Mouse (Mus musculus) ES-Bruce4 (cell line): ENCODE data around the gene Kcnip2. TPM values are rescaled to one million over a fixed set of nuclear protein-coding genes. Genes with fewer than 3 reads are reported as not detected.

Source experiments
- H3K27ac ChIP-seq: 2 replicates; pipeline ENCODE4 v1.5.1; 2012; ENCODE audit warnings: low read length, inconsistent platforms; ENCODE audit not compliant: insufficient read depth
- H3K27me3 ChIP-seq: 2 replicates; pipeline ENCODE4 v1.6.1; 2012; ENCODE audit warnings: mild to moderate bottlenecking, low read length, inconsistent platforms; ENCODE audit not compliant: control insufficient read depth, poor library complexity, insufficient read depth, severe bottlenecking
- H3K36me3 ChIP-seq: 2 replicates; pipeline ENCODE4 v1.6.1; 2012; ENCODE audit warnings: inconsistent platforms, mild to moderate bottlenecking, low read length, moderate library complexity; ENCODE audit not compliant: control insufficient read depth, poor library complexity, insufficient read depth, severe bottlenecking
- H3K4me1 ChIP-seq: one replicate; pipeline ENCODE4 v1.8.1; 2011; ENCODE audit warnings: low read length; ENCODE audit not compliant: control insufficient read depth, insufficient read depth
- H3K4me3 ChIP-seq: 2 replicates; pipeline ENCODE4 v1.5.1; 2011; ENCODE audit warnings: low read depth, mild to moderate bottlenecking, low read length
- H3K9ac ChIP-seq: 2 replicates; pipeline ENCODE4 v1.6.1; 2012; ENCODE audit warnings: low read depth, mild to moderate bottlenecking, inconsistent platforms; ENCODE audit not compliant: poor library complexity, severe bottlenecking
- H3K9me3 ChIP-seq: replicated peaks from 2 replicates; pipeline ENCODE4 v1.6.1; 2012; ENCODE audit warnings: mild to moderate bottlenecking, low read length, inconsistent platforms; ENCODE audit not compliant: control insufficient read depth, poor library complexity, insufficient read depth, severe bottlenecking
- CTCF ChIP-seq: IDR thresholded peaks from one replicate; pipeline ENCODE4 v1.8.1; 2011; ENCODE audit warnings: low read depth, low read length
- EP300 ChIP-seq: IDR thresholded peaks from 2 replicates; pipeline ENCODE4 v1.6.1; 2011; ENCODE audit warnings: low read depth, low read length; ENCODE audit not compliant: insufficient read depth
- POLR2A ChIP-seq: IDR thresholded peaks from one replicate; pipeline ENCODE4 v1.8.1; 2011; ENCODE audit warnings: low read length; ENCODE audit not compliant: insufficient read depth
- polyA plus RNA-seq: library from polyadenylated mRNA; stranded (reverse); fragments of >200 nt; gene quantifications from 2 replicates; pipeline ENCODE4 v1.2.4, GENCODE M21; 2011; ENCODE audit warnings: low read depth; ENCODE audit not compliant: missing spikeins, insufficient read depth, insufficient read length

The Kcnip2 gene
- polyA plus RNA-seq, 1 experiment, result 3.1 TPM

DNA sequence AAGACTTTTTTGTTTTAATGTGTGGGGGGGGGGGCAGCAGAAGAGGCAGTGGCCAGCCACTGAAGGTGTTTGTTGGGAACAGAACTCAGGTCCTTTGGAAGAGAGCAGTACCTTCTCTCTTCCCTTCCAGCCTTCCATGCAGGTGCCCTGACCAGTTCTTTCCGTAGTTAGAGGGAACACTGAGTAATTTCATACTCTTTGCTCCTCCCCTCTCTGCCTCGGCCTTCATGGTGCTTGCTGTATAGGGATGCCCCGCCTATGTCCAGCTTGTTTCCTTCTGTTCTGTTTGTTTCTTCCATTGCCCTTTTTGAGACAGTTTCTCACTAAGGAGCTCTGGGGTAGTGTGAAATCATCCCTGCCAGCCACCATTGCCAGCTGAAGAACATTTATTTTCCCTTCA, 30.4 kb downstream of the Kcnip2 start:
- H3K27ac ChIP-seq, result no peak overlapping the region
- 0 out of 2 replicates have a peak overlapping the region, but pooled peaks have one; percentile 8 for H3K9ac ChIP-seq
- TF ChIP-seq EP300 (no peak), CTCF (no peak), POLR2A (no peak)
- no peaks in the 10 kb centered on the region for H3K27me3 ChIP-seq
- no peaks in the 10 kb centered on the region for H3K9me3 ChIP-seq
- peaks cover 1% of the 10 kb centered on the region for H3K4me1 ChIP-seq
- no peak overlapping the region for H3K4me3 ChIP-seq
- peaks cover 7% of the 10 kb centered on the region for H3K36me3 ChIP-seq

DNA sequence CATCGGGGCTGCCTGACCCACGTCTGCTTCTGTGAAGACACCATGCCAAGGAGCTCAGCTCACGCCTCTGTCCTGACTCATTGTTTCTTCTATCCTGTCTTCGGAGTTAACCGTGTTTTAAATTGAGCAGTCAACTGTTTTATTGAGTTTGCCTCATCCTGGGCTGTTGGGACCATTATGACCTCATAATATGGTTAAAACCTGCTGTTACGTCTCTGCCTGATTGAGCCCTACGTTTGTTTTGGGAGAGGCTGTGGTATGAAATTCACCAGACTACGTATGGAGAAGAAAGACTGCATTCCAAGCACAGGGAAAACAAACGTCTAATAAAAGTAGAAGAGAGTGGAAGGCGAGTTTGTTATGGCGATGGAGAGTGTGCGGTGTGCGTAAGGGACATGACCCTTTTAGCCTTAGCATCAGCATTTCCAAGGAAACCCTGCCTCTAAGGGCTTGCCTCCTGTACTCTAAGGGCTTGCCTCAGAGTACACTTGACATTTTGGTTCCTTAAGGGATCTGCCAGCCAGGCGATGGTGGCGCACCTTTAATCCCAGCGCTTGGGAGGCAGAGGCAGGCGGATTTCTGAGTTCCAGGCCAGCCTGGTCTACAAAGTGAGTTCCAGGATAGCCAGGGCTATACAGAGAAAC, 31.8 kb downstream of the Kcnip2 start:
- peak overlapping the region; percentile 76 for H3K9ac ChIP-seq
- no peaks in the 10 kb centered on the region for H3K9me3 ChIP-seq
- H3K36me3 ChIP-seq, result peaks cover 18% of the 10 kb centered on the region
- TF ChIP-seq POLR2A, result peak; percentile 77
- no peak for TF ChIP-seq CTCF
- peaks cover 1% of the 10 kb centered on the region for H3K4me1 ChIP-seq
- peak overlapping the region; percentile 59 for H3K27ac ChIP-seq
- H3K4me3 ChIP-seq, result peak overlapping the region; percentile 88
- no peaks in the 10 kb centered on the region for H3K27me3 ChIP-seq

- peak within 1 kb of the TSS; percentile 59 for H3K27ac ChIP-seq
- H3K9ac ChIP-seq, result peak within 1 kb of the TSS; percentile 93
- TF ChIP-seq EP300 (no peak), POLR2A (no peak), CTCF (no peak)
- no peaks in the 10 kb centered on the region for H3K9me3 ChIP-seq
- H3K4me1 ChIP-seq, result peaks cover 1% of the 10 kb centered on the region
- peak within 1 kb of the TSS; percentile 88 for H3K4me3 ChIP-seq
- H3K36me3 ChIP-seq, result peaks cover 24% of the 10 kb centered on the region
- no peaks in the 10 kb centered on the region for H3K27me3 ChIP-seq
These were observed 32.5 kb downstream of the Kcnip2 start, which contains the start of gene Mgea5 for GRCm38 (mm10) chr19:45783181-45783932. Mgea5 (minus strand) TSS chr19:45783837.

DNA sequence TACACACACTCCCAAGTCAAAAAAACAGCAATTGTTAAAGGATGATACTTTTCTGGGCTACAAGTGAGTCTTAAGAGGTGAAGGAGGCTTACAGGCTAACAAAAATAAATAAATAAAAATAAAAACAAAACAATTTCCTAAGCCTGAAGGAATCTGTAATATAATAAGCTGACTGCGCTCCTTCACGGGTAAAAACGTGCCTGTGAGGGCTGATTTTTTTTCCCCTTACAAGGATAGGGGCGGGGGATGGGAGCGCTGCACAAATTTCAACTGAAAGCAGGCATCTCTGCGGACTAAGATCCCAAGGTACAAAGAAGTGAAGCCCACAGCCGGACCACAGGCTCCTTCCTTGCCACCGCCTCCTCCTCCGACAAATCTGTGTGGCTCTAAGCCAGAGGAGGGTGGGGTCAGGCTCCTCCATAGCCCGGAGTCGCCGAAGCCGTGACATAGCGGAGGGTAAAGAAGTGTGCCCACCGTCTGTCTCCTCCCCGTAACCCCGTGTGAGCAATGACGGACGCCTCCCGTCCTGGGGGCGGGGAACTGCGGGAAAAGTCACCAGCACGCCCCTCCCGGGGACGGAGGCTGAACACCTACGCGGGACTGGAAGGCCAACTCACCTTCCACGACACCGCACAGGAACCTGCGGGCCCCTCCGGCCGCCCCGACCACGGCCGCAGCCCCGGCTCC, 33.4 kb downstream of the Kcnip2 start:
- Histone ChIP-seq H3K27me3 (no peaks in the 10 kb centered on the region), H3K4me1 (peaks cover 1% of the 10 kb centered on the region), H3K27ac (peak overlapping the region; percentile 11), H3K9ac (peak overlapping the region; percentile 93), H3K4me3 (peak overlapping the region; percentile 73), H3K36me3 (peaks cover 31% of the 10 kb centered on the region), H3K9me3 (no peaks in the 10 kb centered on the region)
- TF ChIP-seq CTCF (no peak), POLR2A (no peak), EP300 (no peak)

DNA sequence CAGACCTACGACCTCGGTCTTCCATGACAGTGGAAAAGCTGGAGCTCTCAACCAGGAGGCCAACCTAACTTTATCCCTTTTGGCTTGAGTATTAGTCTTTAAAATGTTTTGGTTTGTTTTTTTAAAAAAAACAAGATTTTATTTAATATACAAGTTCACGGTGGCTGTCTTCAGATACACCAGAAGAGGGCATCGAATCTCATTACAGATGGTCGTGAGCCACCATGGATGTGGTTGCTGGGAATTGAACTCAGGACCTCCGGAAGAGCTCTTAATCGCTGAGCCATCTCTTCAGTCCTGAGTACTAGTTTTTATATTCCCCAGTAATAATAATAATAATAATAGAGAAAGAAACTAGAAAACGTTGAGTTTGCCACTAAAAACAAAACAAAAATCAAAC, 34.2 kb downstream of the Kcnip2 start:
- TF ChIP-seq POLR2A (no peak), CTCF (no peak), EP300 (no peak)
- Histone ChIP-seq H3K36me3 (peaks cover 32% of the 10 kb centered on the region), H3K27ac (no peak overlapping the region), H3K4me1 (peaks cover 1% of the 10 kb centered on the region), H3K4me3 (peak overlapping the region; percentile 13; the same call in 1 of the 2 replicates), H3K9ac (peak overlapping the region; percentile 51), H3K27me3 (no peaks in the 10 kb centered on the region), H3K9me3 (no peaks in the 10 kb centered on the region)
